Mouse (Mus musculus) lung, postnatal 10 days (tissue): Measurements from ENCODE around the gene Mri1.

Source experiments
- DNase-seq: peaks from one replicate; pipeline ENCODE4 v3.0.0; 2021

Mri1 gene

DNA sequence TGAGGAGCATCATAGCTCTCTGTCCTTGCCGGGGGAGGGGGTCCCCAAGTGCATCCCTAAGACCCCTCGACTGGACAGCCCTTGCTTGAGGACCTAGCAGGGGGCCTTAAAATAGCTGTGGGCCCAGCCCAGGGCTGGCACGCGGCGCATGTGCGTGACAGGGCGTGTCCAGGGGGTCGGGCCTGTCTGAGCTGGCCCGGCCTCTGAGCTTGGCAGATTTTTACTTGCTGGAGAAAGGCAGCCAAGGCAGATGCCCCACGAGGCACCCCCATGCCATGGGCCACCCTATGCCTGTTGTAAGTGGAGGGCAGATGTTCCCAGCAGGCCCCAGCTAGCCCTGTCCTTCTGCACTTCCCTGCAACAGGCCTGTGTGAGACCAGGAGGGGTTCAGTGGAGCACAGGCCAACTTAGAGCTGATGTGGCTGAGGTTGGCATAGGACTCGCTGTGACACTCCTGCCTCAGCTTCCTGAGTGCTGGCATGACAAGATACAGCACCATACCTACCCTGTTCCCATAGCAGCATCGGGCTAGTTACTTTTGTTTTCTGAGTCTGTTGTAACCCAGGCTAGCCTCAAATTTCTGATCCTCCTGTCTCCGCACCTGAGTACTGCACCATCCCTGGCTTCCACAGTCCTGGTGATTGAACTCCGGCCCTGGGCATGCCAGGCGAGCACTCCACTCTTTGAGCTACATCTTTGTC lies 55.4 kb downstream of the Mri1 start:
- peak; percentile 89 for DNase-seq

DNA sequence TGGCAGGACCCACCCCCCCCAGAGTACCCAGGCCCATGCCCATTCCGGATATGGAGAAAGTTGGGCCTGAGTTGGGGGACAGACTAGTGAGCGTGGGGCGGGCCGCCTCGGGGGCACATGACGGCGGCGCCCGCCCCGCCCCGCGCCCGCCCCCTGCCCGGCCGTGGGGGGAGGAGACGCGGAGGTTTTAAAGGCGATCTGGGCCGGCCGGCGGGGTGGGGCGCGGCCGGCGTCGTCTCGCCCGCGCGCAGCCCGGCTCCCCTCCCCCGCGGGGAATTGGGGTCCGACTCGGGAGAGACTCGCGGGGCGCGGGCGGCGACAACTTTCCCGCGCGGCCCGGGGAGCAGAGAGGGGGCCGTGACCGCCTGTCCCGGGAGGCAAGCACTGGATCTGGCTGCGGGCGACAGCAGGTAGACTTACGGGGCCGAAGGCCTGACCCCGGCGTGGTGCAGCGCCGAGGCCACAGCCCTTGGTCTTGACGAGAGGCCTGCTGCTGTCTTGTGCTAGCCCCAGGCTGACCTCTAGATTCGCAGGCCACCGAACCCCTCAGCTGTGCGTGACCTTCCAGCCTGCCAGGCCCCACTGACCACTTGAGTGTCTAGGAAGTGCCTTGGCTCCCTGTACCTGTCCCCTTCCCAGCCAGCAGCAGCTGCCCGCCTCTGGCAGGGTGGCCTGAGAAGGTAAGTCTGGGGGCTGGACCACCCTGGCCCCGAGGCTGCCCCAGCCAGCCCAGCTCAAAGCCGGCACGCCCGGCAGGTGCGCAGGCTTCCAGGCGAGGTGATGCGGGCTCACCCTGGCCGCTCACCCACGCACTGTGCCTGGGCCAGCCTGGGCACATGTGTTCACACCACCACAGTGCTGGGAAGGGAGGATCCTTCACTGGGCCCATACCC lies 56.2 kb downstream of the Mri1 start:
- DNase-seq = peak; percentile 91

DNA sequence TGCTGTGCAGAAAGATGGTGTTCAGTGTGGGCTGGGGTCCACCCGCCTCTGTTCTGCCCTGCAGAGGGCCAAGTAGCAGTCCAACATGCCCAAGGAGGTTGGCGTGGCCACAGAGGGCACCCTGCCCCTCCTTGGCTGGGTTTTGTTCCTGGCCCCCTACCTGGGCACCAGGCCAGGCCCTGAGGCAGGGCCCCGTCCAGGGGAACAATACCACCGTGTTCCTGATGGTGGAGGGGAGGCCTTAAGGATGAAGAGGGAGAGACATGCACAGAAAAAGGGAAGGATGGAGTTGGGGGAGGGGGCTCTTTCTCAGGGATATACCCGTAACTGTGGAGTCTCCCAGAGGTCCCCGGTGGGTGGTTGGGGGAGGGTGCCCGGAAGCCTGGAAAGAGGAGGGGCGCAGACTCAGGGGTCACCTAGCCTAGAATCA lies 57.0 kb downstream of the Mri1 start:
- peak; percentile 49 for DNase-seq
